Mouse (Mus musculus): ENCODE data around the gene Rxrb.
"Not testable (repeated sequence)": the region's sequence is repeated elsewhere in the genome, so short reads cannot be mapped to it uniquely, and the experiment has no call there.

Rxrb gene

DNA sequence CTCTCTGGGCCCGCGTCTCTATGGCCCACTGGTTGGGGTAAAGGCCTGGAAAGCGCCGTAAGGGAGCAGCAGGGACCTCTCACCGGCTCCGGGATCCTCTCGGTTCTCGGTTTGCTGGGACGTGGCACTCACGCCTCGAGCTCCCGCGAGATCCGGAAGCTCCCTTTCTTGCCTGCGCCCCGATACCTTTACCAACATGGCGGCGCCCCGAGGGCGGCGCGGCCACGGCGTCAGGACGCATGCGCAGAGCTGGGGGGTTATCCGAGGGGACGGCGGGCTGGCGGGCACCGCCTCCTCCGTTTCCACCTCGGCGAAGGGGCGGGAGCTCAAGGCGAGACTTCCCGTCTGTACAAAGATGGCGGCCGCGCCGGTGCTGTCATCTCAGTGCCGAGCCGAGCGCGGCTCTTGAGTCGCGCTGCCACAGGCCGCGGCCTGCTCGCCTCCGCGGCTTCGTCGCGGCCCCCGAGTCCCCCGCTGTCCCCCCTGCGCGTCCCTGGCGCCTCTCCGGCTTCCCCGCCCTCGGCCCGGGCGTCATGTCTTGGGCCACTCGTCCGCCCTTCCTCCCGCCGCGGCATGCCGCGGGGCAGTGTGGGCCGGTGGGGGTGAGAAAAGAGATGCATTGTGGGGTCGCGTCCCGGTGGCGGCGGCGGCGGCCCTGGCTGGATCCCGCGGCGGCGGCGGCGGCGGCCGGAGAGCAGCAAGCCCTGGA, at the start of gene Rxrb, which contains the start of gene Slc39a7:
Rxrb (plus strand) TSS at position 348 of the 709 bp plus-strand sequence.
Slc39a7 (minus strand) TSS at position 218 of the 709 bp plus-strand sequence.
- DNase-seq: peak; percentile 99 to 100

- peak; percentile 36 to 68 for DNase-seq
Observed at GRCm38 (mm10) chr17:33982136-33982535, 49.5 kb upstream of the Rxrb start.

- peak in 1 of 2 experiments; percentile 71 for DNase-seq
Observed at GRCm38 (mm10) chr17:33991788-33992664, 39.6 kb upstream of the Rxrb start.

GRCm38 (mm10) chr17:33994959-33995358, 36.7 kb upstream of the Rxrb start:
- DNase-seq: no peak

GRCm38 (mm10) chr17:33995651-33996050, 36.0 kb upstream of the Rxrb start:
- DNase-seq: no peak

GRCm38 (mm10) chr17:33997025-33997424, 34.6 kb upstream of the Rxrb start:
- DNase-seq: not testable (repeated sequence)

GRCm38 (mm10) chr17:33998697-33999096, 32.9 kb upstream of the Rxrb start:
- not testable (repeated sequence) for DNase-seq

GRCm38 (mm10) chr17:33999341-34000149, 32.1 kb upstream of the Rxrb start:
- DNase-seq: peak; percentile 29 to 36

DNA sequence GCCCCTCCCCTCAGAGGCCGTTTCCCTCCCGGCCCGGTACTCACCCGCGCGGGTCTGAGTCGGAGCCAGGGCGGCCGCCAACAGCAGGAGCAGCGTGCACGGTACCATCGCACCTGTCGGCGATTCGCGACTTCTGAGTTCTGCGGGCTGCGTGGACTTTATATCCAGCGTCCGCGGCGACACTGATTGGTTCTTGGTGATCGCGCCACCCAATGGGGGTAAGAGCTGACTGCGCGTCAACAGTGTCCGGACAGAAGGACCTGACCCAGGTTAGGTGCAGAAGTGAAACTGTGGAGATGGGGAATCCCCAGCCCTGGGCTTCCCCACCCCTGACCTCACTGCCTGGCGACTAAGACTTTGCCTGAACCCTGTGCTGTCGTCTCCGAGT, 31.5 kb upstream of the Rxrb start, which contains the start of gene H2-K1:
H2-K1 (minus strand) TSS at position 198 of the 388 bp plus-strand sequence.
- peak; percentile 94 to 95 for DNase-seq

DNA sequence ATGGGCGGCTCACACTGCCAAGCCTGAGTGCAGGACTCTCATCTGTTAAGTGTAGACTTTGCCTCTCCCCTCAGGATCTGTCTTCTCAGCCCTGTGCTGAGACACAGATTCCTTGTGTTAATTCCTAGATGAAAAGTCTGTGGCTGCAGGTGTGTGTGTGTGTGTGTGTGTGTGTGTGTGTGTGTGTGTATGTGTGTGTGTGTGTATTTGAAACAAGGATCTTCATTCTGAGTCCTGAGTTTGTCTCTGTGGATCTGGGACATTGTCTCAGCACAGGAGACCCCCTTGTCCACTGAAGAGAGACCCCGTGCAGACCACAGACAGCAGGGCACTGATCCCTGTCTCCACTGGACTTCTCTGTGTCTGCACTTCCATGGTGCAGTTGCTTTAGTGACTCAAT, 30.8 kb upstream of the Rxrb start:
- DNase-seq: not testable (repeated sequence)

DNA sequence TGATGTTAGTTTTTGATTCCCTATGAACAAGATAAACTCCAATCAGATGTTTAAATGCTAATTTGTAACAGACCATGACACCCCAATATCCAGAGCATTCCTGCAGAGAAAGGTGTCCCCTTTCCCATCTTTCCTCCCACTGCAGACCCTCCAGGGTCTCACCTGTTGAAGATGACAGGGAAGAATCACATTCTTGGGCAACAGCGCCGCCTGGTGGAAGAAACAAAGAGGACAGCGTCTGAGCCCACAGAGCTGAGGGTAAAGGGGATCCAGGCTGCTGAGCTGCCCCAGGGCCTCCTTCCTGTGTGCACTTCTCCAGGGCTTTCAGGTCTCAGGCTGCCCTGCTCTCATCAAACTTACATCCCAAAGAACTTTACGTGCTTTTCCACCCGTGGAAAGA, 28.2 kb upstream of the Rxrb start:
- peak in 1 of 2 experiments; percentile 58 for DNase-seq

DNA sequence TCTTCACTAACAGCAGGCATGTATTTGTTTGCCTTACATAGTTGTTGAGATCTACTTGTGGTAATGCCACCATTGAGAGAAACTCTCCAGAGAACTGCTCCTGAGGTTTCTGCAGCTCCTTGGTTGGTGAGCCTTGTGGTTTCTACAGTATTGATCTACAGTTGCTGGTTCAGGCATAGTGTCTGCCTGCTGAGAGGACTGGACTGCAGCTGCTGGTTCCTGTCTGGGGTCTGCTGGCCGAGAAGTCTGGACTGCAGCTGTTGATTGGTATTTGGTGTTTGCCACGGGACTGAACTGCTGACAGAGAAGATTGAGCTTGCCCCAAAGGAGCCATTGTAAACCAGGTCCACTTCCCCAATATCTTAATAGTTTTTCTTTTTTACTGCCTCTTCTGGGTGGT, 25.0 kb upstream of the Rxrb start:
- DNase-seq: no peak

GRCm38 (mm10) chr17:34010156-34010555, 21.5 kb upstream of the Rxrb start:
- DNase-seq: no peak

DNA sequence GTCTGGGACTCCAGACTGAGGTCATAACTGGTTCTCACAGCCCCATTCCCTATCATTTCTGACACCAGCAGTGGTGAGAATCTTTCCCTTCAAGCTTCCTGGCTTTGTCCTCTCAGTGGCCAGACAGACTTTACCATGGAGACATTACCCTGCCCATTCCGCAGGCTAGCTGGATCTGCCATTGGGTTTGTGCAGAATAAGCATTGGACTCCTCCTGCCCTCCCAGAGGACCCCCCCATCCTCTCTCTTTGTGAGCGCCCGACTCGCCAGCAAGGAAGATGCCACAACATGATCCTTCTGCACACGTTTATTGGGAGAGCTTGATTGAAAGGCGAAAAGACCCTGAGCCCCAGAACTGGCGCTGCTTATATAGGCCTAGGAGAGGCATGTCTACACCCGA, 18.2 kb upstream of the Rxrb start:
- DNase-seq: no peak

GRCm38 (mm10) chr17:34021539-34022413, 9.8 kb upstream of the Rxrb start:
- peak in 1 of 2 experiments; percentile 30 for DNase-seq

- DNase-seq: no peak
Observed at GRCm38 (mm10) chr17:34022414-34022783, 9.2 kb upstream of the Rxrb start.

GRCm38 (mm10) chr17:34022987-34023386, 8.6 kb upstream of the Rxrb start:
- peak in 1 of 2 experiments; percentile 27 for DNase-seq

- DNase-seq: no peak
Observed at GRCm38 (mm10) chr17:34023678-34024077, 7.9 kb upstream of the Rxrb start.

GRCm38 (mm10) chr17:34024317-34024821, 7.2 kb upstream of the Rxrb start, which contains the start of gene Ring1:
Ring1 (minus strand) TSS chr17:34024680.
- DNase-seq: peak; percentile 89 to 91

DNA sequence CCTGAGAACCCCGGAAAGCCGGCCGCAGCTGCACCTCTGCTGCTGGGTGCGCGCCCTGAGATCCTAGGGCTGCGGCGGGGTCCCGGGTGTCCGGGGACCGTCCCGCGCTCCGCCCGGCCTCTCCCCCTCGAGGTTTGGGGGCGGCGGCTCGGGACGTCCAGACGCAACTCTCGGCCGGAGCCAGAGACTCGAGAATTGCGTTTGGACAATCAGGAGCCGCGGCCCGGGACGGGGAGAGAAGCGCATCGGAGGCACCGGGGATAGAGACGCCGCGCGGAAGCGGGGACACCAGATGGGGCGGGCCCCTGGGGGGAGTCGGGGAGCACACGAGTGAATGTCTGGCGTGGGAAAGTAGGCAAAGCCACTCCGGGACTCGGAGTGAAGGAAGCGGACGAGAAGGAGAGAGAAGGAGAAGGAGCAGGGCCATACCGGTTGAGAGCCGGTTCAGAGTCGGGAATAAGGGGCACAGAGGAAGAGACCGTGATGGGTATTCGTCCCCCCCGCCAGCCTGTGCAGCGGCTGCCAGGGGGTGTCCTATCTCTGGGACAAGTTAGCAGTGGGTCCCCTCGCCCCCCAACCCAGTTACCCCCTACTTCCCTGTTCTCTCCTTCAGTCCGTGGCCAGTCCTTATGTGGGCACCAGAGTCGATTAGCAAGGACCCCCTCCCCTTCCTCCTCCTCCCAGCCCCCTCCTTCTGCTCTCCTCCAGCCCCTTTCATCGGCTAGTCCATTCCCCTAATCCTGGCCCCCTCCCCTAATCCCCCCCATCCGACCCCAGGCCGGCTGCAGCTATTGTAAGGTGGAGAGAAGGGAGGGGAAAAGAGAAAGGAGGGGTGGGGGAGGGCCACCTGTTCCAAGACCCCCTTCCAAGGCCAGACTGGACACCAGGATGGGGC, 6.5 kb upstream of the Rxrb start:
- DNase-seq: peak in 1 of 2 experiments; percentile 28

Data from lung, postnatal 4 days (tissue).